Mouse (Mus musculus) liver, embryonic 11.5 days (tissue): ENCODE results near the gene Aldob. TPM values are rescaled to one million over a fixed set of nuclear protein-coding genes. Genes with fewer than 3 reads are reported as not detected.

Experiments
- ATAC-seq: fragments of 200-750 bp; cut with Nextera tagmentation; replicated peaks from 2 replicates; pipeline ENCODE4 v1.8.0; 2017; ENCODE audit warnings: moderate number of reproducible peaks, mild to moderate bottlenecking, moderate TSS enrichment, moderate library complexity; ENCODE audit not compliant: low FRiP score
- DNase-seq: peaks from one replicate; pipeline ENCODE4 v3.0.0-alpha.2; 2017; ENCODE audit warnings: low spot score
- H3K27ac ChIP-seq: fragments of 300-500 bp; sonication (generic); 2 replicates; pipeline ENCODE4 v1.5.1; 2014; ENCODE audit warnings: mild to moderate bottlenecking, low read depth, low read length, control low read depth
- H3K27me3 ChIP-seq: fragments of 300-500 bp; sonication (generic); replicated peaks from 2 replicates; pipeline ENCODE4 v1.6.1; 2014; ENCODE audit warnings: low read length, mixed read lengths; ENCODE audit not compliant: control insufficient read depth, insufficient read depth
- H3K36me3 ChIP-seq: fragments of 300-500 bp; sonication (generic); 2 replicates; pipeline ENCODE4 v1.6.1; 2014; ENCODE audit warnings: mild to moderate bottlenecking, low read length, moderate library complexity, mixed read lengths; ENCODE audit not compliant: control insufficient read depth, insufficient read depth
- H3K4me1 ChIP-seq: fragments of 300-500 bp; sonication (generic); replicated peaks from 2 replicates; pipeline ENCODE4 v1.6.1; 2014; ENCODE audit warnings: low read length, mixed read lengths; ENCODE audit not compliant: control insufficient read depth, insufficient read depth
- H3K4me2 ChIP-seq: fragments of 300-500 bp; sonication (generic); 2 replicates; pipeline ENCODE4 v1.6.1; 2014; ENCODE audit warnings: mild to moderate bottlenecking, control low read depth, moderate library complexity
- H3K4me3 ChIP-seq: fragments of 300-500 bp; sonication (generic); 2 replicates; pipeline ENCODE4 v1.5.1; 2014; ENCODE audit warnings: low read depth, low read length, control low read depth
- H3K9ac ChIP-seq: fragments of 300-500 bp; sonication (generic); 2 replicates; pipeline ENCODE4 v1.6.1; 2014; ENCODE audit warnings: low read depth, low read length, control low read depth
- H3K9me3 ChIP-seq: fragments of 300-500 bp; sonication (generic); 2 replicates; pipeline ENCODE4 v1.6.1; 2016; ENCODE audit warnings: low read length, inconsistent platforms, mixed read lengths; ENCODE audit not compliant: control insufficient read depth
- WGBS: fragments of 180-500 bp; shearing (Covaris S2); extraction: QIAGEN DNeasy Blood & Tissue Kit; methylation state at CpG from one replicate; pipeline ENCODE4 v1.1.7; 2014; 5-methylcytosine and 5-hydroxymethylcytosine counted together
- polyA plus RNA-seq: library from polyadenylated mRNA; unstranded; fragments of >200 nt; fragmentation: Nextera tagmentation; extraction: Ambion mirVana; gene quantifications from 2 replicates; pipeline ENCODE4 v1.2.1, GENCODE M21; 2014

Aldob gene
- polyA plus RNA-seq, 1 experiment from 2014 or later, result 23.8 TPM

GRCm38 (mm10) chr4:49546026-49546425 is 3.3 kb downstream of the Aldob start:
- DNase-seq (no peak), ATAC-seq (no peak)
- Histone ChIP-seq H3K27me3 (no peaks in the 10 kb centered on the region), H3K4me2 (no peak overlapping the region), H3K9me3 (no peaks in the 10 kb centered on the region), H3K27ac (no peak overlapping the region), H3K4me1 (0 out of 2 replicates have a peak, but pooled peaks cover 3% of the 10 kb centered on the region), H3K9ac (no peak overlapping the region), H3K4me3 (no peak overlapping the region), H3K36me3 (no peaks in the 10 kb centered on the region)
- WGBS, result 83% methylated on average over 2 of the region's 2 CpGs

GRCm38 (mm10) chr4:49540966-49541365 is 8.4 kb downstream of the Aldob start:
- ATAC-seq (no peak), DNase-seq (no peak)
- no peak overlapping the region for H3K4me3 ChIP-seq
- 65% methylated on average over 3 of the region's 3 CpGs for WGBS
- H3K4me2 ChIP-seq, result no peak overlapping the region
- H3K27ac ChIP-seq, result no peak overlapping the region
- no peaks in the 10 kb centered on the region for H3K36me3 ChIP-seq
- H3K4me1 ChIP-seq, result no peaks in the 10 kb centered on the region
- no peaks in the 10 kb centered on the region for H3K27me3 ChIP-seq
- H3K9me3 ChIP-seq, result no peaks in the 10 kb centered on the region
- no peak overlapping the region for H3K9ac ChIP-seq

GRCm38 (mm10) chr4:49539665-49540064 is 9.7 kb downstream of the Aldob start:
- Histone ChIP-seq H3K9me3 (no peaks in the 10 kb centered on the region), H3K36me3 (no peaks in the 10 kb centered on the region), H3K4me1 (no peaks in the 10 kb centered on the region), H3K27me3 (no peaks in the 10 kb centered on the region), H3K4me2 (no peak overlapping the region), H3K4me3 (no peak overlapping the region), H3K27ac (no peak overlapping the region), H3K9ac (no peak overlapping the region)
- no peak for DNase-seq
- ATAC-seq, result no peak
- WGBS, result 67% methylated on average over 6 of the region's 6 CpGs

- Histone ChIP-seq H3K4me2 (no peak overlapping the region), H3K4me3 (no peak overlapping the region), H3K4me1 (no peaks in the 10 kb centered on the region), H3K36me3 (no peaks in the 10 kb centered on the region), H3K9me3 (no peaks in the 10 kb centered on the region), H3K27me3 (no peaks in the 10 kb centered on the region), H3K9ac (no peak overlapping the region), H3K27ac (no peak overlapping the region)
- 86% methylated on average over 4 of the region's 4 CpGs for WGBS
- ATAC-seq (no peak), DNase-seq (no peak)
Observed at GRCm38 (mm10) chr4:49536671-49537070, 12.7 kb downstream of the Aldob start.

- Histone ChIP-seq H3K4me3 (no peak overlapping the region), H3K27ac (no peak overlapping the region), H3K27me3 (no peaks in the 10 kb centered on the region), H3K9ac (no peak overlapping the region), H3K4me2 (no peak overlapping the region), H3K36me3 (no peaks in the 10 kb centered on the region; the same call in 1 of the 2 replicates), H3K4me1 (no peaks in the 10 kb centered on the region), H3K9me3 (no peaks in the 10 kb centered on the region)
- no peak for ATAC-seq
- DNase-seq, result no peak
- 82% methylated on average over 4 of the region's 4 CpGs for WGBS
Observed at GRCm38 (mm10) chr4:49535675-49536294, 13.6 kb downstream of the Aldob start.

DNA sequence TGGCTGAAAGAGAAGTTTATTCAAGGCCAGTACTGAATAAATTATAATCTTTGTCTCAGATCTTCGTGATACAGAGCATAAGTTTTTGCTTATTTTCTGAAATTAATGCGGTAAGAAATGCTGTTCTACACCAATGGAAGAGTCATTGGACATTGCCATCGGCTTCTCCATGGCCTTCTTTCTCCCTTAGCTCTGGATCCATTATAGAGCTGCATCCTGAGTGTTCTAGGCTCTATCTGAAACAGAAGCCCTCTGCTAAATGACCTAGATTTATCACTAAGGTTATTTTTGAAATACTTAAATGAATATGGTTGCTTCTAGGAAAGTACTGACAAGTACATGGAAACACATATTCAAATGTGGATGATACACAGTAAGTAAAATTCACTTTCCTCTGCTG is 14.3 kb downstream of the Aldob start:
- H3K4me2 ChIP-seq, result no peak overlapping the region
- WGBS, result 80% methylated on average over 3 of the region's 3 CpGs
- H3K4me1 ChIP-seq, result no peaks in the 10 kb centered on the region
- H3K4me3 ChIP-seq, result no peak overlapping the region
- ATAC-seq (no peak), DNase-seq (no peak)
- H3K27me3 ChIP-seq, result no peaks in the 10 kb centered on the region
- H3K36me3 ChIP-seq, result peaks cover 7% of the 10 kb centered on the region
- H3K9ac ChIP-seq, result no peak overlapping the region
- no peak overlapping the region for H3K27ac ChIP-seq
- peaks cover 5% of the 10 kb centered on the region for H3K9me3 ChIP-seq

DNA sequence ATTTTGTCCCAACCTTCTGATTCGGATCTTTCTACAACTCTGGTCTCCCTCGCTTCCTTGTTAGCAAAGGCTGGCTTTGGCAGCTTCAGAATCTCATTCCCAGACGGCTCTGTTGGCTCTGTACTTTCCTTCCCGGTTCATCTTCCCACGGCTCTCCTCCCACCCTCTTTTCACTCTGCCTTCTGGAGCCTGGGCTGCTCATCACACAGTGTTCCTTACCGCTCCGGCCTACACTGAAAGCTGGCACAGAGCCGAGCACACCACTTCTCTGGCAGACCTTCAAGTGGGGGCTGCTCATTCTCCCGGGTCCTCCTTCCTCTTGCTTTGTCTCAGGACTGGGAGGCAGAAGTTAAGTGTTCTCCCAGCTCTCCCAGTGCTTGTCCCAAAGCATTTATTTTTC is 26.8 kb downstream of the Aldob start:
- Histone ChIP-seq H3K27me3 (no peaks in the 10 kb centered on the region), H3K36me3 (peaks cover 13% of the 10 kb centered on the region; the same call in 1 of the 2 replicates), H3K27ac (no peak overlapping the region), H3K9me3 (no peaks in the 10 kb centered on the region), H3K4me2 (no peak overlapping the region; the same call in 1 of the 2 replicates), H3K4me3 (no peak overlapping the region), H3K4me1 (peaks cover 12% of the 10 kb centered on the region), H3K9ac (no peak overlapping the region)
- 87% methylated on average over 9 of the region's 9 CpGs for WGBS
- DNase-seq, result no peak
- no peak for ATAC-seq

DNA sequence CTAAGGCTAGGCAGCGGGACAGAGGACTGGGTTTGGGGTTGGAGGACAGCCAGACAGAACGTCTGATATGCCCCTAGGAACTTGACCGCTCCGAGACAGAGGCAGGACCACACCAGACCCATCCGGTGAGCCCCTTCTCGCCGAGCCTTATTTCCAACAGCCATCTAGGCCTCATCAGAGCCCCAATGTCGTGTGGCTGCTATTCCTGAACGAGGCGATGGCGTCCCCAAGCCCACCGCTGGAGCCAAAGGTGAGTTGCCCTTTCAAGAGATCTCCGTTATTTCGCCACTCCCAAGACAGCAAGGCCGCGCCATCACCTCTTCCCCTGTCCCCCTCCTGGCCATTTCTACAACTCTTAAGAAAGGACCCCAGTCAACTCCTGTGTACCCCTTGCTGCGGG is 28.0 kb downstream of the Aldob start:
- WGBS, result 1% methylated on average over 17 of the region's 17 CpGs
- no peaks in the 10 kb centered on the region for H3K9me3 ChIP-seq
- peaks cover 13% of the 10 kb centered on the region; the same call in 1 of the 2 replicates for H3K36me3 ChIP-seq
- peak; percentile 34 for ATAC-seq
- no peak overlapping the region for H3K27ac ChIP-seq
- H3K9ac ChIP-seq, result peak overlapping the region; percentile 85
- peaks cover 12% of the 10 kb centered on the region for H3K4me1 ChIP-seq
- H3K4me3 ChIP-seq, result peak overlapping the region; percentile 79
- no peaks in the 10 kb centered on the region for H3K27me3 ChIP-seq
- peak overlapping the region; percentile 60 for H3K4me2 ChIP-seq
- DNase-seq, result no peak
